Mouse (Mus musculus): ENCODE data around the gene Cd244a. TPM values are rescaled to one million over a fixed set of nuclear protein-coding genes. Genes with fewer than 3 reads are reported as not detected.

The Cd244a gene
- polyA plus RNA-seq, 1 experiment from 2014 or later = not detected

DNA sequence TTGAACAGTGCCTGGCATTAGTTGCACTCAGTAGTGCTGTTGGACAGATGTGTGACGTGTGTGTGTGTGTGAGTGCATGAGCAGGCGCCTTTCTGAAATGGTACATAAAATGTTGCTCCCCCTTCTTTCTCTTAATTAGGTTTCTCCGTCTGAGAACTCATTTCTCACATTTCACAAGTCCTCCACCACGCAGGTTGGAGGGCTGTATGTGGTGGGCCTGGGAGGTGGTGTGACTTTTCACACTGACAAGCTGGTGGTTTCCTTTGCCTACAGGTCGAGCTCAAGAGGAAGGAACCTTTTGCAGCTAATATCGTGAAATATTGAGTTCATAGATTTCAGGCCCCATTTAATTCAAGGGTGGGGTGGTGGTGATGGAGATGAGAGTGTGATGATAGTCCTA lies 70.2 kb downstream of the Cd244a start:
- ATAC-seq (no peak), DNase-seq (ENCODE audit: low spot score) (no peak)
- WGBS = 82% methylated on average over 6 of the region's 6 CpGs
- Histone ChIP-seq H3K9me3 (replicated peaks; ENCODE audit: control insufficient read depth, low read length) (no peaks in the 10 kb centered on the region), H3K27ac (ENCODE audit: low read depth, low read length) (no peak overlapping the region), H3K36me3 (ENCODE audit: control insufficient read depth, insufficient read depth, low read length) (no peaks in the 10 kb centered on the region), H3K4me3 (ENCODE audit: low read depth, low read length) (no peak overlapping the region), H3K4me2 (ENCODE audit: low read length) (no peak overlapping the region), H3K27me3 (replicated peaks; ENCODE audit: control insufficient read depth, insufficient read depth, low read length) (no peaks in the 10 kb centered on the region), H3K4me1 (ENCODE audit: control insufficient read depth, insufficient read depth, low read length) (no peaks in the 10 kb centered on the region; the same call in 1 of the 2 replicates), H3K9ac (ENCODE audit: low read length) (no peak overlapping the region)

DNA sequence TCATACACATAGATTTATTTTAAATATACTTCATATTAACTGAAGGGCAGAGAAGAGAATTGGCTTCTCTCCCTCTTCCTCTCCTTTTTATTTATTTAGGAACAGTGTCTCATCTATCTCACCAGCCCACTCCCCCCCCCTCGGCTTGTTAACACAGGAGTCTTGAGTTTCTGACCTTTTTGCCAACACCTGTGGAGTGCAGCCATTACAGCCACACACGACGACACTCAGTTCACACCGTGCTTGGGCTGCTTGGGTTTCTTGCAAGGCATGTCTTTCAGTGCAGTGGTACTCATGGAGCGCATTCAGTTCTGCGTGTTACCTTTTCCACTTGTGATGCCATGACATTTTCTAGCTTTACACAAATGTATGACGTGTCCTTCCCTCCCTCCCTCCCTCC lies 71.0 kb downstream of the Cd244a start:
- Histone ChIP-seq H3K4me2 (ENCODE audit: low read length) (no peak overlapping the region), H3K9me3 (replicated peaks; ENCODE audit: control insufficient read depth, low read length) (no peaks in the 10 kb centered on the region), H3K36me3 (ENCODE audit: control insufficient read depth, insufficient read depth, low read length) (no peaks in the 10 kb centered on the region), H3K4me3 (ENCODE audit: low read depth, low read length) (no peak overlapping the region), H3K9ac (ENCODE audit: low read length) (no peak overlapping the region), H3K27me3 (replicated peaks; ENCODE audit: control insufficient read depth, insufficient read depth, low read length) (no peaks in the 10 kb centered on the region), H3K27ac (ENCODE audit: low read depth, low read length) (no peak overlapping the region), H3K4me1 (ENCODE audit: control insufficient read depth, insufficient read depth, low read length) (no peaks in the 10 kb centered on the region; the same call in 1 of the 2 replicates)
- DNase-seq (ENCODE audit: low spot score) (no peak), ATAC-seq (no peak)
- WGBS = 91% methylated on average over 7 of the region's 7 CpGs

DNA sequence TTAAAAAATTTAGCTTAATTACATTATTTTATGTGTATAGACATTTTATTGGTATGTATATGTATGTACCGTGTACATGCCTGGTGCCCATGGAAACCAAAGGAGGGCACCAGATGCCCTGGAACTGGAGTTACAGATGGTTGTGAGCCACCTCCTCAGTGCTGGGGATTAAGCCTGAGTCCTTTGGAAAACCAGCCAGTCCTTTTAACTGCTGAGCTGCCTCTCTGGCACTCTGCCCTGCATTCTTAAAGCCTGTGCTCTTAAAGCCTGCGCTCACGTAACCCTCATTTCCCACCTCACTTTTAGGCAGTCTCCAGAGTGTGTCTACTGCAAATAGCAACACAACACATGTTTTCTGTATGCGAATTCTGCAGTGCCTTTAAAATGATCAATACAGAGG lies 71.9 kb downstream of the Cd244a start:
- Histone ChIP-seq H3K27ac (ENCODE audit: low read depth, low read length) (no peak overlapping the region), H3K4me3 (ENCODE audit: low read depth, low read length) (no peak overlapping the region), H3K9ac (ENCODE audit: low read length) (no peak overlapping the region), H3K4me1 (ENCODE audit: control insufficient read depth, insufficient read depth, low read length) (no peaks in the 10 kb centered on the region; the same call in 1 of the 2 replicates), H3K4me2 (ENCODE audit: low read length) (no peak overlapping the region), H3K27me3 (replicated peaks; ENCODE audit: control insufficient read depth, insufficient read depth, low read length) (no peaks in the 10 kb centered on the region), H3K9me3 (replicated peaks; ENCODE audit: control insufficient read depth, low read length) (no peaks in the 10 kb centered on the region), H3K36me3 (ENCODE audit: control insufficient read depth, insufficient read depth, low read length) (no peaks in the 10 kb centered on the region)
- ATAC-seq = peak; percentile 54
- 58% methylated on average over 4 of the region's 4 CpGs for WGBS
- DNase-seq (ENCODE audit: low spot score) = peak; percentile 52

DNA sequence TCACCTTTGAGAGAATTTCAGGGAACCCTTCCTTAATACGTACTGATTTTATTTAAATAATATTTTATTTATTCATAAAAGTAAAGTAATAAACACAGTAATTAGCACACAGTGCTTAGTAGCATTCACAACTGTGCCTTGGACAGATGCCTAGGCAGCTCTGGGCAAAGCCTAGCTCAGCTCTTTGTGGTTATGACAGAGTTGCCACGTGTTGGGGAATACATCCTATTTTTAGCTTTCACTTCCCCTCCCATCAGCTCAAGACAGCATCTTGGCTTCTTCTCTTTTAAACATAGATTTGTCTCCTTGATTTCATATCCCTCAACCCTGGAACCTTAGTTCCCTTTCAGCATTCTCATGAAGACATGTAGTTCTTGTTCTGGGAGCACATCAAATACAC lies 72.5 kb downstream of the Cd244a start:
- no peaks in the 10 kb centered on the region; the same call in 1 of the 2 replicates for H3K4me1 ChIP-seq (ENCODE audit: control insufficient read depth, insufficient read depth, low read length)
- no peaks in the 10 kb centered on the region for H3K36me3 ChIP-seq (ENCODE audit: control insufficient read depth, insufficient read depth, low read length)
- no peaks in the 10 kb centered on the region for H3K9me3 ChIP-seq (replicated peaks; ENCODE audit: control insufficient read depth, low read length)
- 60% methylated on average over 2 of the region's 2 CpGs for WGBS
- no peaks in the 10 kb centered on the region for H3K27me3 ChIP-seq (replicated peaks; ENCODE audit: control insufficient read depth, insufficient read depth, low read length)
- no peak overlapping the region for H3K9ac ChIP-seq (ENCODE audit: low read length)
- H3K4me2 ChIP-seq (ENCODE audit: low read length) = no peak overlapping the region
- DNase-seq (ENCODE audit: low spot score) (peak; percentile 53), ATAC-seq (peak; percentile 62; the same call in 1 of the 2 replicates)
- H3K27ac ChIP-seq (ENCODE audit: low read depth, low read length) = no peak overlapping the region
- no peak overlapping the region for H3K4me3 ChIP-seq (ENCODE audit: low read depth, low read length)

DNA sequence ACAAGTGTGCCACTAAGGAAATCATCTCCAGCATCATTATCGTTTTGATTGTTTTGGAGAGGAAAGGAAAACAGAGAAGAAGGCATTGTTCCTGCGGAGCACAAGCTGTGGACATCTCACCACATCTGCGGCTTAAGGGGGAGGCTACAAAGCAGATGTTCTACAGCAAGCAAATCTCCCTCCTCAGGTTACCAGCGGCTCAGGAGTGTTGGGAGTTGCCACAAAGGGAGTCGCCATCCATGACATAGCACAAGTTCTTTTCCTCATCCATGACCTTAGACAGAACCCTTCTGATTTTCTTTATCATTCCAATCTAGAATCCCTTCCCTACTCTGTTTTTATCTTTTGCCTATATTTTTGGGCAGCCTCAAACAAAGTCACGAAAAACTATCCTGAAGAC lies 76.7 kb downstream of the Cd244a start:
- Histone ChIP-seq H3K9me3 (replicated peaks; ENCODE audit: control insufficient read depth, low read length) (no peaks in the 10 kb centered on the region), H3K36me3 (ENCODE audit: control insufficient read depth, insufficient read depth, low read length) (no peaks in the 10 kb centered on the region), H3K4me1 (ENCODE audit: control insufficient read depth, insufficient read depth, low read length) (no peaks in the 10 kb centered on the region; the same call in 1 of the 2 replicates), H3K27ac (ENCODE audit: low read depth, low read length) (no peak overlapping the region), H3K4me2 (ENCODE audit: low read length) (no peak overlapping the region), H3K27me3 (replicated peaks; ENCODE audit: control insufficient read depth, insufficient read depth, low read length) (no peaks in the 10 kb centered on the region), H3K9ac (ENCODE audit: low read length) (no peak overlapping the region), H3K4me3 (ENCODE audit: low read depth, low read length) (no peak overlapping the region)
- DNase-seq (ENCODE audit: low spot score) = no peak
- no peak for ATAC-seq
- 70% methylated on average over 6 of the region's 6 CpGs for WGBS

DNA sequence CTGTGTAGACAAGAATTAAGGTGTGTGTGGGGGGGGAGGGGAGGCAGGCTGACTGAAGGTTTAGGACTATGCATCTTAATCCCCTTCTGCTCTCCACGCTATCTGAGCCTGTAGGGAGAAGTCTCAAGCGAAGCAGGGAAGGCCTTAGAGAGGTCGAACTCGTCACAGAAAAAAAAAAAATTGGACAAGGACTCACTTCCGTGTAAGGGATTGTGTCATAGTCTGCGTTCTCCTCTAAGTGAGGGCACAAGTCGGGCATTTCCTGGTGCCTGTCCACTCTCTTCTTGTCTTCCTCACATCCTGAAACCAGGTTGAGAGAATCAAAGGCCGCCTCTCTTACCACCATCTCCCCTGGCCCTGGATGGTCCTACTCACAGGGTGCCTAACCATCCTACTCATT lies 78.1 kb downstream of the Cd244a start:
- no peak overlapping the region for H3K9ac ChIP-seq (ENCODE audit: low read length)
- H3K4me2 ChIP-seq (ENCODE audit: low read length) = no peak overlapping the region
- no peaks in the 10 kb centered on the region for H3K4me1 ChIP-seq (ENCODE audit: control insufficient read depth, insufficient read depth, low read length)
- no peak overlapping the region for H3K27ac ChIP-seq (ENCODE audit: low read depth, low read length)
- H3K9me3 ChIP-seq (replicated peaks; ENCODE audit: control insufficient read depth, low read length) = no peaks in the 10 kb centered on the region
- ATAC-seq (no peak), DNase-seq (ENCODE audit: low spot score) (no peak)
- 87% methylated on average over 8 of the region's 8 CpGs for WGBS
- H3K4me3 ChIP-seq (ENCODE audit: low read depth, low read length) = no peak overlapping the region
- H3K27me3 ChIP-seq (replicated peaks; ENCODE audit: control insufficient read depth, insufficient read depth, low read length) = no peaks in the 10 kb centered on the region
- H3K36me3 ChIP-seq (ENCODE audit: control insufficient read depth, insufficient read depth, low read length) = no peaks in the 10 kb centered on the region

DNA sequence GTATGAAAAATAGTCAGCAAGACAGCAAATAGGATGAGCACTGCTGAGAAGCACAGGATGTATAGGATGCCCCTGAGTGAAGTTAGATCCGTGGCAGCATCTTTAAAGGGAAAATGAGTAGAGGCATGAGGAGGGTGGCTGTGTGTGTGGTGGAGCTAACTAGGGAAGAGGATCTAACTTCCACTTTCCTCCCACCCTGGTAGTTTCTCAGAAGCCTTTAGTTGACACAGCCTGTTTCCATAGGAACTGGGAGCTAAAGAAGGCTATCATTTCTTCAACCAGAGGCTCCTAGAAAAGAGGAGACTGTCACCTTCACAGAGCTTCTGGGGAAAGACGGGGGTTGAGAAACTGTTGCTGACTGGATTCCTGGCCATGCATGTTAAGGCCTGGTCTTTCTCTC lies 79.7 kb downstream of the Cd244a start:
- no peaks in the 10 kb centered on the region for H3K27me3 ChIP-seq (replicated peaks; ENCODE audit: control insufficient read depth, insufficient read depth, low read length)
- DNase-seq (ENCODE audit: low spot score) = no peak
- no peaks in the 10 kb centered on the region for H3K4me1 ChIP-seq (ENCODE audit: control insufficient read depth, insufficient read depth, low read length)
- WGBS = 74% methylated on average over 2 of the region's 2 CpGs
- no peak overlapping the region for H3K4me2 ChIP-seq (ENCODE audit: low read length)
- no peak for ATAC-seq
- no peaks in the 10 kb centered on the region for H3K9me3 ChIP-seq (replicated peaks; ENCODE audit: control insufficient read depth, low read length)
- no peak overlapping the region for H3K27ac ChIP-seq (ENCODE audit: low read depth, low read length)
- no peaks in the 10 kb centered on the region for H3K36me3 ChIP-seq (ENCODE audit: control insufficient read depth, insufficient read depth, low read length)
- no peak overlapping the region for H3K4me3 ChIP-seq (ENCODE audit: low read depth, low read length)
- no peak overlapping the region for H3K9ac ChIP-seq (ENCODE audit: low read length)

DNA sequence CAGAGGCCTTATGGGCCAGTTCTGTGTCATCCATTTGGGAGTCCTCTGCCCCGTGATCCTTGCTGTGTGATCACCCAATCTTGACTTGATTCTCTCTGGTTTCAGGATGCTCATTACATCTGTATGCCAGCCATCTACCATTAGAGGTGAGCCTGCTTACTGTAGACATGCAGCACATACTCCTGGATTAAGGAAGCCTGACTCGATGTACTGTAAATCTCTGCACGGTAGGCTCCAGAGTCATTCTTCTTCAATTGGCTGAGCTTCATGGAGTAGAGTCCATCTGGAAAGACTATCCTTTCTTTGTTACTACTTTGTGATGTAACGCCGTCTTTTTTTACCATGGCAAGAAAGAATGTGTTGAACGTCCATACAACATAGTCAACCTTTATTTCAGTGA lies 81.8 kb downstream of the Cd244a start:
- 92% methylated on average over 6 of the region's 6 CpGs for WGBS
- no peaks in the 10 kb centered on the region for H3K9me3 ChIP-seq (replicated peaks; ENCODE audit: control insufficient read depth, low read length)
- no peak overlapping the region for H3K27ac ChIP-seq (ENCODE audit: low read depth, low read length)
- no peak for DNase-seq (ENCODE audit: low spot score)
- H3K4me3 ChIP-seq (ENCODE audit: low read depth, low read length) = no peak overlapping the region
- H3K9ac ChIP-seq (ENCODE audit: low read length) = no peak overlapping the region
- no peak overlapping the region for H3K4me2 ChIP-seq (ENCODE audit: low read length)
- no peak for ATAC-seq
- H3K36me3 ChIP-seq (ENCODE audit: control insufficient read depth, insufficient read depth, low read length) = no peaks in the 10 kb centered on the region
- no peaks in the 10 kb centered on the region for H3K27me3 ChIP-seq (replicated peaks; ENCODE audit: control insufficient read depth, insufficient read depth, low read length)
- H3K4me1 ChIP-seq (ENCODE audit: control insufficient read depth, insufficient read depth, low read length) = no peaks in the 10 kb centered on the region

DNA sequence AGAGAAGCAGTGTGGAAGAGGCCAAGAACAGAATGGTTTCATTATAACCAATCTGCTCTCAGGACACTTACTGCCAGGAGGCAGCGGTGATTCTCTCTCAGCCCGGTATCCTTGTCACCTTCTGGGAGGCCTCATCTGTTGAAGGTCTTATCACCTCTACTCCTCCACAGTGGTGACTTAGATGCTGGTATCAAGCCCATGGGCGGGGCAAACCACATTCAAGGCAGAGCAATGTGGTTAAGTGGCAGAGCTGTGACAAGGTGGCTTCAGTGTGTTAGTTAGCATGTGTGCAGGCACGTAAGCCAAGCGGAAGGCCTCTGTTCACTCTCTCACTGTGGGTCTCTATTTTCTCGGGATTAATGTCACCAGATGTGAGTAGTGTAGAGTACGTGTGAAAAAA lies 84.6 kb downstream of the Cd244a start:
- Histone ChIP-seq H3K9me3 (replicated peaks; ENCODE audit: control insufficient read depth, low read length) (no peaks in the 10 kb centered on the region), H3K27me3 (replicated peaks; ENCODE audit: control insufficient read depth, insufficient read depth, low read length) (no peaks in the 10 kb centered on the region), H3K27ac (ENCODE audit: low read depth, low read length) (no peak overlapping the region), H3K4me3 (ENCODE audit: low read depth, low read length) (no peak overlapping the region), H3K36me3 (ENCODE audit: control insufficient read depth, insufficient read depth, low read length) (no peaks in the 10 kb centered on the region), H3K4me2 (ENCODE audit: low read length) (no peak overlapping the region), H3K4me1 (ENCODE audit: control insufficient read depth, insufficient read depth, low read length) (no peaks in the 10 kb centered on the region), H3K9ac (ENCODE audit: low read length) (no peak overlapping the region)
- WGBS = 82% methylated on average over 7 of the region's 7 CpGs
- no peak for DNase-seq (ENCODE audit: low spot score)
- no peak for ATAC-seq

All from forebrain, embryonic 14.5 days (tissue).